Mouse (Mus musculus) ovary, adult 2 months (tissue): ENCODE data around the gene Tmem14c. TPM values are rescaled to one million over a fixed set of nuclear protein-coding genes. Genes with fewer than 3 reads are reported as not detected.

Experiments
- polyA plus RNA-seq: library from polyadenylated mRNA; depleted of rRNA; stranded (reverse); fragments of >200 nt; gene quantifications from 2 replicates; pipeline ENCODE4 v1.2.3, GENCODE M21; 2012; rRNA removed

Tmem14c gene
- polyA plus RNA-seq = 84.1 and 96.4 TPM in 2 replicates

GRCm38 (mm10) chr13:41015829-41016634, at the start of gene Tmem14c:
Tmem14c (plus strand) TSS chr13:41016292.

GRCm38 (mm10) chr13:41000926-41001639, 15.0 kb upstream of the Tmem14c start, which contains the start of gene Pak1ip1:
Pak1ip1 (plus strand) TSS chr13:41001023.

Other genes starting within 250 kb of the Tmem14c start
- 2.6 and 3.1 TPM in 2 replicates for gene Gcnt2, start 156.5 kb upstream of the Tmem14c start, polyA plus RNA-seq
- 50.0 and 51.3 TPM in 2 replicates for gene Pak1ip1, start 15.3 kb upstream of the Tmem14c start, polyA plus RNA-seq
- gene Mak, start 63.4 kb downstream of the Tmem14c start, polyA plus RNA-seq = 1.7 and 2.2 TPM in 2 replicates
- 0.31 and 0.33 TPM in 2 replicates for gene Gcm2, start 94.7 kb downstream of the Tmem14c start, polyA plus RNA-seq
- 0.06 and 0.09 TPM in 2 replicates for gene Sycp2l, start 98.0 kb downstream of the Tmem14c start, polyA plus RNA-seq
- 0.87 and 1.2 TPM in 2 replicates for gene Elovl2, start 204.1 kb downstream of the Tmem14c start, polyA plus RNA-seq
- gene Smim13, start 233.6 kb downstream of the Tmem14c start, polyA plus RNA-seq = 8.7 and 11.7 TPM in 2 replicates